Mouse (Mus musculus) mature B cell (primary cell): ENCODE data around the gene Trim80.
"Not testable (repeated sequence)": the region's sequence is repeated elsewhere in the genome, so short reads cannot be mapped to it uniquely, and the experiment has no call there.

Source experiments
- in situ Hi-C: fragments of 300-500 bp; cut with MboI; formaldehyde crosslinking; loops from 2 replicates; pipeline ENCODE4 v1.14.3; 2019

Gene Trim80

GRCm38 (mm10) chr11:115429307-115429706 is 11.0 kb upstream of the Trim80 start:
- in situ Hi-C loops: no loop called here

GRCm38 (mm10) chr11:115430561-115430960 is 9.8 kb upstream of the Trim80 start:
- in situ Hi-C loops: no loop called here

GRCm38 (mm10) chr11:115432814-115433213 is 7.5 kb upstream of the Trim80 start:
- in situ Hi-C loops: no loop called here

GRCm38 (mm10) chr11:115433342-115433741 is 7.0 kb upstream of the Trim80 start:
- in situ Hi-C loops: no loop called here

- in situ Hi-C loops: no loop called here
These were observed 4.6 kb upstream of the Trim80 start for GRCm38 (mm10) chr11:115435596-115436337.

DNA sequence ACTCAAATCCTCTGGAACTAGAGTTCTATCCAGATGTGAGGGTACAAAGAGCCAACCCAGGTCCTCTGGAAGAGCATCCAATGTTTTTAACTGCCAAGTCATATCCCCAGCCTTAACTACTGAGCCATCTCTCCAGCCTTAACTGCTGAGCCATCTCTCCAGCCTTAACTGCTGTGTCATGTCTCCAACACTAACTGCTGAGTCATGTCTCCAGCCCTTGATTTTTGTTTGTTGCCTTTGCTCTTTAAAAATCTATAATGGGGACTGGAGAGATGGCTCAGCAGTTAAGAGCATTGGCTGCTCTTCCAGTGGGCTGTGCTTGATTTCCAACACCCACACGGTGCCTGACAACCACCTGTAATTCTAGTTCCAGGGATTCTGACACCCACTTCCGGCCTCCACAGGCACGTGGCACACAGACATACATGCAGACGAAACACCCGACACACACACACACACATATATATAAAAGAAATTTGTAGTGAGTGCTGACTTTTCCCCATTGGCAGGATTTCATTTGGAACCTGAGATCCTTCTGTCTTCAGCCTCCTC is 2.7 kb upstream of the Trim80 start:
- in situ Hi-C loops: no loop called here

DNA sequence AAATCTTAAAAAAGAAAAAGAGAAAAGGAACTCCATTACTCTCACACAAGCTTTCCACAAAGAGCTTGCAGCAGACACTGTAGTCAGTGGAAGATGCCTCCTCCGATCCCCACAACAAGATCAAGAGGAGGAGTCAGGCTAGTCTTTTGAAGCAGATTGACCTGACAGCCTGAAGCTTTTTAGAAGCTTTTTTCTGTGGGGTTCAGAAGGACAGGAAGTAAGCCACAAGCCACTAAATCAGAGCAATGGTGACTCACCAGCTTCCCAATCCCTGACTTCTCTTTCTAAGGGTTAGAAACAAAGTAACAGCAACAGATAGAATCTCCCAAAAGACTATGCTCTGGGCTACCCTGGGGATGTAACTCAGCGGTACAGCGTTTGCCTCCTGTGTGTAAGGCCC is 1.0 kb upstream of the Trim80 start:
- in situ Hi-C loops: no loop called here

- in situ Hi-C loops: no loop called here
These were observed 1.1 kb downstream of the Trim80 start for GRCm38 (mm10) chr11:115441417-115441816.

DNA sequence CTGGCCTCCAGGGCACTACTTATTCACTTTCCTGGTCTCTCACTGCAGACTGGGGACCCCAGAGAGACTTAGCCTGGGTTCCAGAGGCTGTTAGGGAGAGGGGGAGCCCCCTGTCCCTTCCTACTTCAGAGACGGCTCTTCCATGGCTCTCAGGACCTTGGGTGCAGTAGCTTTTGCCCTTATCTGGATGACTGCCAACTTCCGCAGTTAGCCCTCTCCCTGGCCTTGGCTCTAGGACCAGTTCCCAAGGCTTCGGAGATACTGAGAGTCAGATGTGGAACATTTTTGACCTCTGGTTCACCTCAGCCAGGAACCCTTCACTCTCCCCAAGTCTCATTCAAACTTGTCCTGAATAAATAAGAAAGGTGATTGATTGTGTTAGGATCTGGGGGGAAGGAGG is 6.6 kb downstream of the Trim80 start:
- in situ Hi-C loops: no loop called here

GRCm38 (mm10) chr11:115447321-115447885 is 7.1 kb downstream of the Trim80 start:
- in situ Hi-C loops: no loop called here

DNA sequence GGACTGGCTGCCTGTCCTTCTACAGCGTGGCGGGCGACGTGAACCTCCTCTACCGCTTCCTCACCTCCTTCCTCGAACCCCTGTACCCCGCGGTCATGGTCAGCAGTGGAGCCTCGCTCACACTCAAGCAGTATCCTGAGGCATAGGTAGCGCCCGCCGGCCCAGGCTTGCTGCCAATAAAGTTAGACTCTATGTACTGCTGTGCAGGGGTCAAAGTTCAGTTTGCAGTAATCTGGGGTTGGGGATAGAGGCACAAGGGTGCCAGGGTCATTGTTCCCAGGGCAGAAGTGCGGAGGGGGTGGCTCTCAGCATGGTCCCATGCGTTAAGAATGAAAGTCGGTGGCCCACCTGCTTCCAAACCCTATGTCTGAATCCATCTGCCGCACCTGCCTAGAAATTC is 7.7 kb downstream of the Trim80 start:
- in situ Hi-C loops: no loop called here

GRCm38 (mm10) chr11:115448998-115449397 is 8.7 kb downstream of the Trim80 start:
- in situ Hi-C loops: no loop called here

GRCm38 (mm10) chr11:115450176-115450575 is 9.8 kb downstream of the Trim80 start:
- in situ Hi-C loops: no loop called here

GRCm38 (mm10) chr11:115451781-115452241 is 11.5 kb downstream of the Trim80 start:
- in situ Hi-C loops: no loop called here

- in situ Hi-C loops: no loop called here
These were observed 12.0 kb downstream of the Trim80 start for GRCm38 (mm10) chr11:115452281-115452860.

DNA sequence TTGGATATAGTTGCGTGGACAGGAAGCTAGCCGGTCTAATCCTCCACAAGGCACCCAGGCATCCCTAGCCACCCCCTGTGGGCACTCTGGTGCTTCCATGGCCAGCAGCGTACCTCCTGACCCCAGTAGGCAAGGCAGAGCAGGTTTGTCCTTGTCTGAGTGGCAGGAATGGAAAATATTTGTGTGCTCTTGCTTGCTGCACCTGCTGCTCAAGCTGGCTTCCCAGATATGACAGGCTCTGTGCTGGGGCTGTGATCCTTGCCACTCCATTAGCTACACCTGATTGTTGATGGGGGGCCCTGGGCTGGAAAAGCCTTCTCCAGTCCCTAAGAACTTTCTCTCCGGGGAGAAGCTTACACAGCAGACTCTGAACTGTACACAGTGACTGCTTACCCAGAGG is 13.0 kb downstream of the Trim80 start:
- in situ Hi-C loops: no loop called here

DNA sequence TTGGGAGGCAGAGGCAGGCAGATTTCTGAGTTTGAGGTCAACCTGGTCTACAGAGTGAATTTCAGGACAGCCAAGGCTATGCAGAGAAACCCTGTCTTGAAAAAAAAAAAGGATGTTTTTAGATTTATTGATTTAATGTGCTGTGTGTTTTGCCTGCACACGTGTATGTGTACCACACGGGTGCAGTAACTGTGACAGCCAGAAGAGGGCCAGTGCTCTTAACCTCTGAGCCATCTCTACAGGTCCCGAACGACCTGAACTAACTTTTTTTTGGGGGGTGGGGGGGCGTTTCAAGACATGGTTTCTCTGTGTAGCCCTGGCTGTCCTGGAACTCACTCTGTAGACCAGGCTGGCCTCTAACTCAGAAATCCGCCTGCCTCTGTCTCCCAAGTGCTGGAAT is 14.5 kb downstream of the Trim80 start:
- in situ Hi-C loops: not testable (repeated sequence)

DNA sequence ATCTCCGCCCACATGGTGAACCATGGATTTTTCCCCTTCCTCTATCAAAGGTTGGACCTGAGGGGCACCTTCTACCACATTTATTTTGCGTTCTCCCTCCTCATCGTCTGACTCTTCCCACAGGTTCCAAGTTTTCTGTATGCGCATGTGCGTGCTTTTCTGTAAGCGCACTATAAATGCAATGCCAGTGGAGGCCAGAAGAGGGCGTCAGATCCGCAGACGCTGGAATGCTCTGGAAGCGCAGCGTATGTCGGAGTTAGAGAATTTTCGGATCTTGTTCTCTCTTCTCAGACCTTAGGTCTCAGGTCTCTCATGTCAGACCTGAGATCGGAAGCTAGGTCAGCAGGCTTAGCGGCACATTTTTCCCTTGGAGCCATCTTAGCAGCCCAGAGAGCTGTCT is 15.3 kb downstream of the Trim80 start:
- in situ Hi-C loops: no loop called here

DNA sequence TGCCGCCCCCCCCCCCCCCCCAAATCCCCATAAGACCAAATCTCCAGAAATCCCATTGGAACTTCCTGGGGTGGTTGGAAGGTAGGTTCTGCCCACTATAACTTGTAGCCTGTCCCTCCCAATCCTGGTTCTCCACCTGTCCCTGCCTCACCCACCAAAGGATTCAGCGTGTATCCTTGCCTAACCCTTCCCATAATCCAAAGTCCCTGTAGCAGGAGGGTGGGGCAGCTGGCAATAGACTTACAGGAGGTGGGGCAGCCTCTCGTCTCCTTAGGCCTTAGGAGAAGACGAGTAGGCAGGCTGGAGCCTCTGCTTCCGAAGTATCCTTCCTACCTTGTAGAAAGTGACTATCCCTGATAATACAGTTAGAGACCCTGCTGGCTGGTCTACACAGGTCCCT is 15.8 kb downstream of the Trim80 start:
- in situ Hi-C loops: no loop called here

- in situ Hi-C loops: no loop called here
These were observed 17.1 kb downstream of the Trim80 start for GRCm38 (mm10) chr11:115457405-115457804.

DNA sequence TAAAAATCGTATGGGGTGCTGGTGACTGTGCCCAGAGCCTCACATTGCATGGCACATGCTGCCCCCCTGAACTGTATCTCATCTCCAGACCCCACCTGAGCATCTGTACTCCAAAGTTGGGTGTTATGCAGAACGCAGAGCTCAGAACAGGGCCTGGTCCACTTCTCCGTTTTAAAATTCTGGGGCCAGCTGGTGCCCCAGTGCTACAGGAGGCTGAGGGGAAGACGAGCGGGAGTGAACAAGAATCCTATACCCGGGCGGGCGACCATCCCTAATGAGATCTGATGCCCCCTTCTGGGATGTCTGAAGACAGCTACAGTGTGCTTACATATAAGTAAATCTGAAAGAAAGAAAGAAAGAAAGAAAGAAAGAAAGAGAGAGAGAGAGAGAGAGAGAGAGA is 20.6 kb downstream of the Trim80 start:
- in situ Hi-C loops: no loop called here

DNA sequence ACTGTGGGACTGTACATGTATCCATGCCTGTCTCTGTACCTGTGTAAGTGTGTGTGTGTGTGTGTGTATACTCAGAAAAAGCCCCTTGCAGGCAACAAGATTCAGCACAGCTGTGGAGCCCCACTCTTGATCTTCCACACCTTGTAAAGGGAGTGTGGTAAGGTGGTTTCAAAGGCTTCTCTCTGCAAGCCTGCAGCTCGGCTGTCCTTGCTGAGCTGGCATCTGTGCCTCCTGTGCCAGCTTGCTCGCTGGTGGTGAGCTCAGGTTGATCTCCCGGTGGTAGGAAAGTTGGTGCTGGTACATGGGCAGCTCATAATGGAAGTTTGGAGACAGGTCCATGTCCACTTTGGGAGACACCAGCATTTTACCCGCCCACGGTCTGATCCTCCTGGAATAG is 21.5 kb downstream of the Trim80 start:
- in situ Hi-C loops: no loop called here

GRCm38 (mm10) chr11:115462243-115462891 is 22.0 kb downstream of the Trim80 start, which contains the start of gene Slc16a5:
Gene Slc16a5, plus strand, starts transcription at chr11:115462474.
- in situ Hi-C loops: no loop called here
